Mouse (Mus musculus) midbrain, postnatal 0 days (tissue): ENCODE measurements around the gene Ttc38. TPM values are rescaled to one million over a fixed set of nuclear protein-coding genes. Genes with fewer than 3 reads are reported as not detected.

ENCODE experiments used
- ATAC-seq: fragments of 200-750 bp; cut with Nextera tagmentation; 2 replicates; pipeline ENCODE4 v1.8.0; 2017; ENCODE audit warnings: moderate number of reproducible peaks, mild to moderate bottlenecking, moderate TSS enrichment, moderate library complexity; ENCODE audit not compliant: low FRiP score
- DNase-seq: peaks from one replicate; pipeline ENCODE4 v3.0.0-alpha.2; 2015; ENCODE audit warnings: low spot score
- H3K27ac ChIP-seq: fragments of 300-500 bp; sonication (generic); 2 replicates; pipeline ENCODE4 v1.5.1; 2014; ENCODE audit warnings: low read depth, mild to moderate bottlenecking, low read length, mixed read lengths
- H3K27me3 ChIP-seq: fragments of 300-500 bp; sonication (generic); 2 replicates; pipeline ENCODE4 v1.6.1; 2014; ENCODE audit warnings: low read length, control low read depth, mixed read lengths; ENCODE audit not compliant: insufficient read depth
- H3K36me3 ChIP-seq: fragments of 300-500 bp; sonication (generic); 2 replicates; pipeline ENCODE4 v1.6.1; 2014; ENCODE audit warnings: low read length, control low read depth, mixed read lengths; ENCODE audit not compliant: insufficient read depth
- H3K4me1 ChIP-seq: fragments of 300-500 bp; sonication (generic); 2 replicates; pipeline ENCODE4 v1.6.1; 2014; ENCODE audit warnings: mild to moderate bottlenecking, control low read depth, antibody characterized with exemption, low read length, mixed read lengths; ENCODE audit not compliant: insufficient read depth
- H3K4me2 ChIP-seq: fragments of 300-500 bp; sonication (generic); 2 replicates; pipeline ENCODE4 v1.6.1; 2014; ENCODE audit warnings: low read depth, mild to moderate bottlenecking, low read length, mixed read lengths; ENCODE audit not compliant: poor library complexity, severe bottlenecking
- H3K4me3 ChIP-seq: fragments of 300-500 bp; sonication (generic); 2 replicates; pipeline ENCODE4 v1.5.1; 2014; ENCODE audit warnings: low read depth, mild to moderate bottlenecking, low read length, moderate library complexity
- H3K9ac ChIP-seq: fragments of 300-500 bp; sonication (generic); replicated peaks from 2 replicates; pipeline ENCODE4 v1.6.1; 2014; ENCODE audit warnings: mild to moderate bottlenecking, low read length, moderate library complexity, mixed read lengths; ENCODE audit not compliant: poor library complexity, severe bottlenecking
- H3K9me3 ChIP-seq: fragments of 300-500 bp; sonication (generic); 2 replicates; pipeline ENCODE4 v1.6.1; 2016; ENCODE audit warnings: low read length, control low read depth
- CTCF ChIP-seq: IDR thresholded peaks from 2 replicates; pipeline ENCODE4 v1.5.1; 2016; ENCODE audit warnings: antibody characterized with exemption, mild to moderate bottlenecking
- WGBS: fragments of 180-500 bp; shearing (Covaris S2); extraction: QIAGEN DNeasy Blood & Tissue Kit; methylation state at CpG from one replicate; pipeline ENCODE4 v1.1.7; 2014; 5-methylcytosine and 5-hydroxymethylcytosine counted together
- polyA plus RNA-seq: library from polyadenylated mRNA; unstranded; fragments of >200 nt; fragmentation: Nextera tagmentation; extraction: Ambion mirVana; gene quantifications from 2 replicates; pipeline ENCODE4 v1.2.1, GENCODE M21; 2015
- total RNA-seq: library from RNA; depleted of rRNA; stranded (reverse); fragments of >200 nt; gene quantifications from 2 replicates; pipeline ENCODE4 v1.2.3, GENCODE M21; 2014

Ttc38 gene
- total and polyA plus RNA-seq, 2 experiments from 2014 or later: 2.2 to 19.1 TPM

- Histone ChIP-seq H3K36me3 (no peaks in the 10 kb centered on the region), H3K9ac (no peak overlapping the region), H3K27me3 (no peaks in the 10 kb centered on the region), H3K9me3 (no peaks in the 10 kb centered on the region), H3K4me1 (no peaks in the 10 kb centered on the region), H3K27ac (no peak overlapping the region), H3K4me2 (no peak overlapping the region), H3K4me3 (no peak overlapping the region)
- DNase-seq (no peak), ATAC-seq (no peak)
- WGBS: 77% methylated on average over 16 of the region's 16 CpGs
- no peak for TF ChIP-seq CTCF
Observed at GRCm38 (mm10) chr15:85788633-85789032, 43.5 kb upstream of the Ttc38 start.

DNA sequence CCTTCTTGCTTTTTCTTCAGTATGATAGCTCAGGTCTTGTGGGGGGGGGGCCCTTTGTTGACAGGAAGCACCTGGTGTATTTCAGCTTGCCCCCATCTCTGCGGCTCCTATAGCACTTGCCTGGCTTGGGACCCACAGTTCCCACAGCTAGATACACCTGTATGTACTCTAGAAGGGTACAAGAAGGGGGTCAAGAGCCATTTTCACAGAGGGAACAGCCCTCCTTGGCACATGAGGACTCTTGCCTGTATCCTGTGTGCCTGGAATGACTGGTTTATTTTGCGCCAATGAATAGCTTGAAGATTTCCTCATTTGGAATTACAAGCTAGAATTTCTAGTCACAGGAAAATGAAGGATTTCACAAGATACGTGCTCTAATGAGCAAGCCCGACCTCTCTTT, 40.7 kb upstream of the Ttc38 start:
- Histone ChIP-seq H3K4me3 (no peak overlapping the region), H3K4me1 (no peaks in the 10 kb centered on the region), H3K9ac (no peak overlapping the region), H3K4me2 (no peak overlapping the region), H3K9me3 (no peaks in the 10 kb centered on the region), H3K27ac (no peak overlapping the region), H3K27me3 (no peaks in the 10 kb centered on the region), H3K36me3 (no peaks in the 10 kb centered on the region)
- TF ChIP-seq CTCF: no peak
- ATAC-seq (no peak), DNase-seq (no peak)
- whole genome bisulfite sequencing: 88% methylated on average over 4 of the region's 4 CpGs

DNA sequence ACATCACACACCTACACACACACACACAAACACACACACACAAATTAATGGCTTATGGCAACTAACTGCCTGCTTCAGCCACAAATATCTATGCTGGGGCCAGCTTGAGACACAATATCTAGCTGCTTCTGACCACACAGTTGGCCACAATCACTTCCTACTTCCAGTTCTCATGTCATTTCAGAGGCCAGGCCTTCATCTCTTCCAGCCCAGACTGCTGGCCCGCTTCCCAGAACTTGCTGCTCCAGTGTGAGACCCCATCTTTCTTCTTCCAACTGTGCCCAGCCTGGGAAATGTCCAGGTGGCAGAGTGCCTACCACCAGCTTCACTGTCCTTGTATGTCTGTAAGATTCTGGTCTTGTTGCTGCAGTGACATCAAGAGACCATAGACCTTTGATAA, 39.3 kb upstream of the Ttc38 start:
- TF ChIP-seq CTCF: no peak
- Histone ChIP-seq H3K9ac (no peak overlapping the region), H3K4me3 (no peak overlapping the region), H3K4me2 (no peak overlapping the region), H3K27me3 (no peaks in the 10 kb centered on the region), H3K9me3 (no peaks in the 10 kb centered on the region), H3K27ac (no peak overlapping the region), H3K4me1 (no peaks in the 10 kb centered on the region), H3K36me3 (no peaks in the 10 kb centered on the region)
- no peak for ATAC-seq
- WGBS: 72% methylated on average over 1 of the region's 1 CpGs
- peak; percentile 86 for DNase-seq

- no peak overlapping the region for H3K9ac ChIP-seq
- no peak overlapping the region for H3K4me2 ChIP-seq
- TF ChIP-seq CTCF: no peak
- no peaks in the 10 kb centered on the region for H3K36me3 ChIP-seq
- ATAC-seq (no peak), DNase-seq (no peak)
- WGBS: 80% methylated on average over 6 of the region's 6 CpGs
- H3K4me3 ChIP-seq: no peak overlapping the region
- H3K4me1 ChIP-seq: no peaks in the 10 kb centered on the region
- H3K27ac ChIP-seq: no peak overlapping the region
- no peaks in the 10 kb centered on the region for H3K9me3 ChIP-seq
- no peaks in the 10 kb centered on the region for H3K27me3 ChIP-seq
Observed at GRCm38 (mm10) chr15:85795516-85795915, 36.6 kb upstream of the Ttc38 start.

DNA sequence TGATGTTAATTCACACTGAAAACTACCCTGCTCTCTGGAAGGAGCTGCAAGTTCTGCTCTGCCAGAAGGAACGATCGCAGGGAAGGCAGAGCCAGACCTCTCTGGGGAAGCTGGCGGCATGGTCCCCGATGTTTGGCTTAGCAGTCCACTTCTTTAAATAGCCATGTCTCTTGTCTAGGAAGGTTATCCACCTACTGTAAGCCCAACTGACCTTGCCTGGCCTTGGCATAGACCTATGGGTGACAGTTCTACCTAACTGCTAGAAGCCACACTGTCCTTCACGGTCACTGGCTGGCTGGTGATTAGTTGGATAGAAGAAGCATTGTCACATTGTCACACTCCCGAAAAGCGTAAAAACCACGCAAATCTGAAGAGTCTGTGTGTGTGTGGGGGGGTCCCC, 33.4 kb upstream of the Ttc38 start:
- 94% methylated on average over 8 of the region's 8 CpGs for WGBS
- no peak overlapping the region for H3K27ac ChIP-seq
- ATAC-seq (no peak), DNase-seq (no peak)
- no peak for TF ChIP-seq CTCF
- H3K4me1 ChIP-seq: no peaks in the 10 kb centered on the region
- H3K9me3 ChIP-seq: no peaks in the 10 kb centered on the region
- H3K36me3 ChIP-seq: no peaks in the 10 kb centered on the region
- no peak overlapping the region for H3K4me2 ChIP-seq
- H3K27me3 ChIP-seq: no peaks in the 10 kb centered on the region
- no peak overlapping the region for H3K9ac ChIP-seq
- H3K4me3 ChIP-seq: no peak overlapping the region

- Histone ChIP-seq H3K9me3 (no peaks in the 10 kb centered on the region), H3K4me2 (no peak overlapping the region), H3K9ac (no peak overlapping the region), H3K27ac (no peak overlapping the region), H3K4me1 (no peaks in the 10 kb centered on the region), H3K36me3 (no peaks in the 10 kb centered on the region), H3K27me3 (no peaks in the 10 kb centered on the region), H3K4me3 (no peak overlapping the region)
- WGBS: 83% methylated on average over 2 of the region's 2 CpGs
- peak; percentile 50 for DNase-seq
- no peak for ATAC-seq
- no peak for TF ChIP-seq CTCF
Observed at GRCm38 (mm10) chr15:85802931-85803330, 29.2 kb upstream of the Ttc38 start.
